Mouse (Mus musculus) macrophage (primary cell): Measurements from ENCODE around the gene Olfr1373. TPM values are rescaled to one million over a fixed set of nuclear protein-coding genes. Genes with fewer than 3 reads are reported as not detected.
"Not testable (repeated sequence)": the region's sequence is repeated elsewhere in the genome, so short reads cannot be mapped to it uniquely, and the experiment has no call there.

Source experiments
- H3K27ac ChIP-seq: fragments of 350-480 bp; formaldehyde crosslinking; 2 replicates; pipeline ENCODE4 v1.9.0; 2021
- H3K36me3 ChIP-seq: fragments of 350-480 bp; formaldehyde crosslinking; 2 replicates; pipeline ENCODE4 v1.9.0; 2021; ENCODE audit errors: inconsistent target
- H3K4me3 ChIP-seq: fragments of 350-480 bp; formaldehyde crosslinking; 2 replicates; pipeline ENCODE4 v1.9.0; 2021; ENCODE audit errors: inconsistent target
- H3K79me2 ChIP-seq: fragments of 350-480 bp; formaldehyde crosslinking; 2 replicates; pipeline ENCODE4 v1.9.0; 2021; ENCODE audit errors: inconsistent target
- WGBS: methylation state at CpG from one replicate; pipeline ENCODE4 v1.1.7; 2026; ENCODE audit warnings: inconsistent platforms; ENCODE audit not compliant: missing documents; 5-methylcytosine and 5-hydroxymethylcytosine counted together
- polyA plus RNA-seq: library from polyadenylated mRNA; stranded (reverse); fragments of 250-400 nt; gene quantifications from 3 replicates; pipeline ENCODE4 v1.2.4, GENCODE M21; 2018; ENCODE audit warnings: inconsistent platforms

The Olfr1373 gene
- polyA plus RNA-seq, 1 experiment from 2014 or later: not detected

GRCm38 (mm10) chr11:52124468-52124867 lies 20.9 kb downstream of the Olfr1373 start:
- H3K4me3 ChIP-seq: no peak overlapping the region
- H3K79me2 ChIP-seq: peaks cover 6% of the 10 kb centered on the region; the same call in 1 of the 2 replicates
- no peak overlapping the region for H3K27ac ChIP-seq
- 93% methylated on average over 4 of the region's 4 CpGs for WGBS
- H3K36me3 ChIP-seq: peaks cover 49% of the 10 kb centered on the region

- 96% methylated on average over 6 of the region's 6 CpGs for WGBS
- H3K4me3 ChIP-seq: no peak overlapping the region
- H3K79me2 ChIP-seq: peaks cover 30% of the 10 kb centered on the region
- no peak overlapping the region for H3K27ac ChIP-seq
- H3K36me3 ChIP-seq: peaks cover 72% of the 10 kb centered on the region
These were observed 23.3 kb downstream of the Olfr1373 start for GRCm38 (mm10) chr11:52122045-52122444.

DNA sequence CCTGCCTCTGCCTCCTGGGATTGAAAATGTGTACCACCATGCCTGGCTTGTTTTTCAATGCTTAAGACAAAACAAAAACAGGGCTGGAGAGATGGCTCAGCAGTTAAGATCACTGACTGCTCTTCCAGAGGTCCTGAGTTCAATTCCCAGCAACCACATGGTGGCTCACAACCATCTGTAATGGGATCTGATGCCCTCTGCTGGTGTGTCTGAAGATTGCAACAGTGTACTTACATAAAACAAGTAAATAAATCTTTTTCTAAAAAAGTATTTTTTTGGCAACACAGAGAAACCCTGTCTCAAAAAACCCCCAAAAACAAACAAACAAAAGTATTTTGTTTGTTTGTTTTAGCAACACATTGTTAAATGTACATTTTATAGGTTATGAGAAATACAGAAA lies 24.9 kb downstream of the Olfr1373 start:
- Histone ChIP-seq H3K36me3 (peaks cover 78% of the 10 kb centered on the region), H3K79me2 (peaks cover 46% of the 10 kb centered on the region)
- H3K27ac ChIP-seq, H3K4me3 ChIP-seq: not testable (repeated sequence)

DNA sequence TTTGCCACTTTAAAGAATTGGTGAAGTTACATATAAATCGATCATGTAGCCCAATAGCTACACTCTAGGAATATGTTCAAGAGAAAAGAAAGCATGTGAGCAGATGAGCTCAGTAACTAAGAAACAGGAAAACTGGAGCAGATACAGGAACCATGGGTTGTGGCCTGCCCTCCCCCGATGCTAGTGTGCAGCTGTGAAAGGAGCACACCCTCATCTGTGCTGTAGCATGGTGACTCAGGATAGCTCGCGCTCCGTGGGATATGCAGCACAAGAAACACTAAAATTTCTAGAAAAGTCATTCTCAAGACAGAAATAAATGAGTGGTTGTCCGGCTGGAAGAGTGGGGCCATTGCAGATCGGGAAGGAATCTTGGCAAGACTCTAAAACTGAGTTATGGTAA lies 28.2 kb downstream of the Olfr1373 start:
- no peak overlapping the region for H3K4me3 ChIP-seq
- no peak overlapping the region for H3K27ac ChIP-seq
- peaks cover 78% of the 10 kb centered on the region for H3K79me2 ChIP-seq
- peaks cover 73% of the 10 kb centered on the region for H3K36me3 ChIP-seq
- 80% methylated on average over 6 of the region's 7 CpGs for WGBS

GRCm38 (mm10) chr11:52116117-52116516 lies 29.2 kb downstream of the Olfr1373 start:
- not testable (repeated sequence) for H3K27ac ChIP-seq, H3K4me3 ChIP-seq
- WGBS: 93% methylated on average over 5 of the region's 6 CpGs
- H3K36me3 ChIP-seq: peaks cover 63% of the 10 kb centered on the region
- peaks cover 89% of the 10 kb centered on the region for H3K79me2 ChIP-seq

DNA sequence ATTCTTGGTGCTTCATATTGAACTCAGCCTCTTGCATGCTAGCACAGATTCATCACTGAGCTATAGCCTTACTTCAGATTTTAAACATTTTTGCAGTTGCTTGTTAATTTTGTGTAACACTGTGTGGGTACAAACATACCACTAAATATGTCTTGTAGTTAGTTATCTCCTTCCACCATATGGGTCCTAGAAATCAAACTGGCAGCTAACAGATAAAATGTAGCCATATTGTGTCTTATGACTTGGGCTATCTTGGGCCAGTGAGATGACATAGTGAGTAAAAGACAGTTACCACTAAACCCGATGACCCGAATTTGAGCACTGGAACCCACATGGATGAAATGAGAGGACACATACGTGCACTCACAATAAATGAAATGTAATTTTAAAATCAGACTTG lies 29.8 kb downstream of the Olfr1373 start:
- no peak overlapping the region for H3K4me3 ChIP-seq
- WGBS: 95% methylated on average over 3 of the region's 3 CpGs
- no peak overlapping the region for H3K27ac ChIP-seq
- peaks cover 95% of the 10 kb centered on the region for H3K79me2 ChIP-seq
- H3K36me3 ChIP-seq: peaks cover 57% of the 10 kb centered on the region

DNA sequence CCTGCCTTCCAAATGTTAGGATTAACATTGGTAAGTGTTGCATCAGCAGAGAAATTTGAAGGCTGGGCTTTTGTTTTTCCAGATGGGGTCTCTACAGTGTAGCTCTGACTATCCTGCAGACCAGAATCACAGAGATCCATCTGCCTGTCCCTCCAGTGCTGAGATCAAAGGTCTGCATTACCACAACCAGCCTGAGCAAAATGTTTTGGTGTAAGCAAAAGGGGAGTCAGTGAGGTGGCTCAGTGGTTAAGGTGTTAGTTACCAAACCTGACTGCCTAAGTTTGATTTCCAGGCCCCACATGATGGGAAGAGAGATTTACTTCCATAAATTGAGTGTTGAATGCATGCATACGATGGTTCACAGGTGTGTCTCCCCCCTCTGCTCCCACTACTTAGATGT lies 35.9 kb downstream of the Olfr1373 start:
- H3K79me2 ChIP-seq: peaks cover 100% of the 10 kb centered on the region
- WGBS: 78% methylated on average over 1 of the region's 1 CpGs
- no peak overlapping the region for H3K4me3 ChIP-seq
- peaks cover 9% of the 10 kb centered on the region for H3K36me3 ChIP-seq
- no peak overlapping the region for H3K27ac ChIP-seq

DNA sequence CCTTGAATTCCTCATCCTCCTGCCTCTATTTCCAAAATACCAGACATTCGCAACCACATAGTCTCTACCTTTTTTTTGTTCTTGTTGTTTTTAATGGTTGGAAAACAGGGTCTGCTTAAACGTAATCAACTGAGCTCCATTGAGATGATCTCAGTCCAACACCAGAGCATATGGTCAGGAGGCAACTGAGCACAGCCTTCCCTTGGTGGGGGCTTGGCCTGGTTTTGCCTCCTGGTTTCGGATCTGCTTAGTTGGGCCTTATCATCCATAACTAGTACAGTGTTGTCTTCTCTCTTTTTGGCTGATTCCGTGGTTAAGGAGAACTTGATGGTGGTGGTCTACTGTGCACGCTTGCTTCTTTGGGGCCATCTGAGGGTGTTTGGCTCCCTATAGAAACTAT lies 36.5 kb downstream of the Olfr1373 start:
- WGBS: 95% methylated on average over 5 of the region's 5 CpGs
- Histone ChIP-seq H3K79me2 (peaks cover 100% of the 10 kb centered on the region), H3K27ac (no peak overlapping the region), H3K36me3 (peaks cover 3% of the 10 kb centered on the region), H3K4me3 (no peak overlapping the region)

DNA sequence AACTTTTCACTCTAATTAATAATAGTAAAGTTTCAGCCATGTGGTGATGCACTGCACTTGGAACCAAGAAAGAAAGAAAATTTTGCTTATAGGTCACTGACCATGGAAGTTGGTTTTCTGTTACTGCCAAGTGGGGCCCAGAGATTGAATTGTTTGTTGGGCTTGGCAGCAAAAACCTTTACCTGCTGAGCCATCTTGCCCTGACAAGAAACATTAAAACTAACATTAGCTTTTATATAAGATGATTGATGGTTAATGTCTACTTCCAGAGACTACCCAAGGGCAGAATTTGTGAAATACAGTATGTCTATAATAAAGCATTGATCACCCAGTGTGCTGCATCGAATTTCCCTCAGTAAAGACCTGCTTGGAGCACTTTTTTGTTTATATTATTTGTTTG lies 38.9 kb downstream of the Olfr1373 start:
- H3K27ac ChIP-seq: no peak overlapping the region
- WGBS: 100% methylated on average over 1 of the region's 1 CpGs
- H3K36me3 ChIP-seq: no peaks in the 10 kb centered on the region
- no peak overlapping the region for H3K4me3 ChIP-seq
- H3K79me2 ChIP-seq: peaks cover 100% of the 10 kb centered on the region

GRCm38 (mm10) chr11:52106037-52106436 lies 39.3 kb downstream of the Olfr1373 start:
- H3K79me2 ChIP-seq: peaks cover 100% of the 10 kb centered on the region
- WGBS: 87% methylated on average over 2 of the region's 2 CpGs
- no peak overlapping the region for H3K27ac ChIP-seq
- no peak overlapping the region for H3K4me3 ChIP-seq
- H3K36me3 ChIP-seq: no peaks in the 10 kb centered on the region

DNA sequence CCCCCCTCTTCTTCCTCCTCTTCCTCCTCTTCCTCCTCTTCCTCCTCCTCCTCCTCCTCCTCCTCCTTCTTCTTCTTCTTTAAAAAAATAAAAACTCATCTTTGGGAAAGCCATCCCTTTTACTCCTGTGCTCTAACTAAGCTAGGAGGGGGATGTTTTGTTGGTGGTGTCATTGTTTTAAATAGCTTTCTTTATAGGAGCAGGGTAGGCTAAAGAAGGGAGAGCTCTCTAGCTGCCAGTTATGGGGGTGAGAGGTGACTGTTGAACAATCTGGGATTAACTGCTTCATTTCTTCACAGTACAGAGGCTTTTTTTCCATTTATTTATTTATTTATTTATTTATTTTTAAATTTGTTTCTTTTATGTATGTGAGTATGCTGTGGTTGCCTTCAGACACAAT lies 39.8 kb downstream of the Olfr1373 start:
- H3K36me3 ChIP-seq: no peaks in the 10 kb centered on the region
- H3K4me3 ChIP-seq: no peak overlapping the region
- H3K27ac ChIP-seq: no peak overlapping the region
- peaks cover 100% of the 10 kb centered on the region for H3K79me2 ChIP-seq

GRCm38 (mm10) chr11:52102977-52103376 lies 42.4 kb downstream of the Olfr1373 start:
- Histone ChIP-seq H3K36me3 (no peaks in the 10 kb centered on the region), H3K4me3 (no peak overlapping the region), H3K27ac (no peak overlapping the region), H3K79me2 (peaks cover 88% of the 10 kb centered on the region)
- 61% methylated on average over 4 of the region's 4 CpGs for WGBS

GRCm38 (mm10) chr11:52099771-52100219 lies 45.5 kb downstream of the Olfr1373 start:
- H3K27ac ChIP-seq: peak overlapping the region; percentile 73
- WGBS: 0% methylated on average over 7 of the region's 7 CpGs

GRCm38 (mm10) chr11:52099031-52099761 lies 46.1 kb downstream of the Olfr1373 start:
- Histone ChIP-seq H3K4me3 (peak overlapping the region; percentile 75), H3K27ac (peak overlapping the region; percentile 73), H3K79me2 (peaks cover 50% of the 10 kb centered on the region), H3K36me3 (no peaks in the 10 kb centered on the region)
- WGBS: under 1% methylated on average over 72 of the region's 72 CpGs

More at GRCm38 (mm10) chr11:52099771-52100219, 45.5 kb downstream of the Olfr1373 start:
- peak overlapping the region; percentile 75 for H3K4me3 ChIP-seq
- no peaks in the 10 kb centered on the region for H3K36me3 ChIP-seq
- peaks cover 56% of the 10 kb centered on the region for H3K79me2 ChIP-seq

DNA sequence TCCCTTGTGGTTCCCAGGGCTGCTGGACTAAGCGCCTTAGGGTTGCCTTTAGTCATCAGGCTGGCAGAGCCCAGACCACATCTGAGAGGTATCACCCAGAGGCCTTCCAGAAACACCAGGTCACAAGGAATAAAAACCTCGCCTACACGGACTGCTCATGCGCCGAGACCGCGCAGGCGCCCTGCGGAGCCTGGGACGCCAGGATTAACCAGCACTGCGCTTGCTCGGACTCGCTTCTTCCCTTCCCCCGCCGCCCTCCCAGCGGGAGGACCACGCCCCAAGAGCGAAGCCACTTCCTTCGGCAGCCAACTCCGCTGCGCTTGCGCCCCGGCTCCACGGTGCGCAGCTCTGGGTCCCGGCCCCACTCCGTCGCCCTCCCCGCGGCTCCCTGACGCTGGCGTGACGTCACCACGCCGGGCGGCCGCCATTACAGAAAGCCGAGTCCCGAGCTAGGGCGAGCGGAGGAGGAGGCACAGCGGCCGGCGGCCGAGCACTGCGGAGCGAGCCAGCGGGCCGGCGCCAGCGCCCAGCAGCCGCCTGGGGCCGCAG lies 46.9 kb downstream of the Olfr1373 start, which contains the start of gene Ppp2ca:
TSS of gene Ppp2ca (plus strand) at position 284 of the 549 bp plus-strand sequence.
- Histone ChIP-seq H3K36me3 (no peaks in the 10 kb centered on the region), H3K27ac (peak within 1 kb of the TSS; percentile 75), H3K4me3 (peak within 1 kb of the TSS; percentile 75), H3K79me2 (peaks cover 43% of the 10 kb centered on the region)
- 1% methylated on average over 34 of the region's 53 CpGs for WGBS
